Mouse (Mus musculus) intestine, embryonic 16.5 days (tissue): ENCODE measurements around the gene Gm44965. TPM values are rescaled to one million over a fixed set of nuclear protein-coding genes. Genes with fewer than 3 reads are reported as not detected.

Experiments
- ATAC-seq: fragments of 200-750 bp; cut with Nextera tagmentation; 2 replicates; pipeline ENCODE4 v1.8.0; 2017; ENCODE audit warnings: moderate TSS enrichment, moderate library complexity
- H3K27ac ChIP-seq: fragments of 300-500 bp; sonication (generic); 2 replicates; pipeline ENCODE4 v1.5.1; 2014; ENCODE audit warnings: mild to moderate bottlenecking, low read length
- H3K27me3 ChIP-seq: fragments of 300-500 bp; sonication (generic); replicated peaks from 2 replicates; pipeline ENCODE4 v1.6.1; 2014; ENCODE audit warnings: low read length, control low read depth, mixed read lengths; ENCODE audit not compliant: control insufficient read depth, insufficient read depth
- H3K36me3 ChIP-seq: fragments of 300-500 bp; sonication (generic); 2 replicates; pipeline ENCODE4 v1.6.1; 2014; ENCODE audit warnings: low read length, control low read depth; ENCODE audit not compliant: control insufficient read depth, insufficient read depth
- H3K4me1 ChIP-seq: fragments of 300-500 bp; sonication (generic); 2 replicates; pipeline ENCODE4 v1.6.1; 2014; ENCODE audit warnings: low read length, control low read depth, mixed read lengths; ENCODE audit not compliant: control insufficient read depth, insufficient read depth
- H3K4me2 ChIP-seq: fragments of 300-500 bp; sonication (generic); 2 replicates; pipeline ENCODE4 v1.6.1; 2014; ENCODE audit warnings: low read depth, low read length, control low read depth
- H3K4me3 ChIP-seq: fragments of 300-500 bp; sonication (generic); 2 replicates; pipeline ENCODE4 v1.5.1; 2014; ENCODE audit warnings: mild to moderate bottlenecking, low read length
- H3K9ac ChIP-seq: fragments of 300-500 bp; sonication (generic); 2 replicates; pipeline ENCODE4 v1.6.1; 2014; ENCODE audit warnings: low read depth, low read length
- H3K9me3 ChIP-seq: fragments of 300-500 bp; sonication (generic); 2 replicates; pipeline ENCODE4 v1.6.1; 2016; ENCODE audit warnings: low read length, control low read depth; ENCODE audit not compliant: control insufficient read depth
- WGBS: fragments of 180-500 bp; shearing (Covaris S2); extraction: QIAGEN DNeasy Blood & Tissue Kit; methylation state at CpG from one replicate; pipeline ENCODE4 v1.1.7; 2014; 5-methylcytosine and 5-hydroxymethylcytosine counted together
- polyA plus RNA-seq: library from polyadenylated mRNA; unstranded; fragments of >200 nt; fragmentation: Nextera tagmentation; extraction: Ambion mirVana; gene quantifications from 2 replicates; pipeline ENCODE4 v1.2.1, GENCODE M21; 2015

The Gm44965 gene
- polyA plus RNA-seq, 1 experiment from 2014 or later = not detected

DNA sequence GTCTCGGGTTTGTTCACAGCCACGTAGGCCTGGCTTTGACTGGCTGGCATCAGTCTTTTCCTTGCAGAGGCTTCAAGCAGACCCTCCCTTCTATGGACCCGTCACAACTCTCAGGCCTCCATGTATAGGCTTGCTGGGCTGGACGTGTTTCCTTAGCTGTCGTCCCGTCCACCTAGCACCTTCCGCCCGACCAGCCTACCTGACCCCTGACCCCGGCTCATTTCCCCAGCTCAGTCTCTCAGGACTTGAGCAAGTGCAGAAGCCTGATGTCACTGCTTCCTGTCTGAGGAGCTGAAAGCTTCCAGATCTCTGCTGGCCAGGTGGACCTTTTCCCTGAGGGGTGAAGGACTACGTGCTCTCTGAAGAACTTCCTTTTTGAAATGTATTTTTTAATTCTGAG, 20.5 kb upstream of the Gm44965 start:
- H3K27ac ChIP-seq = peak overlapping the region; percentile 60
- H3K9ac ChIP-seq = no peak overlapping the region
- WGBS = 42% methylated on average over 10 of the region's 10 CpGs
- H3K27me3 ChIP-seq = no peaks in the 10 kb centered on the region
- peaks cover 15% of the 10 kb centered on the region for H3K4me1 ChIP-seq
- no peak overlapping the region for H3K4me2 ChIP-seq
- no peaks in the 10 kb centered on the region for H3K36me3 ChIP-seq
- no peak overlapping the region for H3K4me3 ChIP-seq
- 0 out of 2 replicates have a peak, but pooled peaks have one; percentile 22 for ATAC-seq
- H3K9me3 ChIP-seq = no peaks in the 10 kb centered on the region

DNA sequence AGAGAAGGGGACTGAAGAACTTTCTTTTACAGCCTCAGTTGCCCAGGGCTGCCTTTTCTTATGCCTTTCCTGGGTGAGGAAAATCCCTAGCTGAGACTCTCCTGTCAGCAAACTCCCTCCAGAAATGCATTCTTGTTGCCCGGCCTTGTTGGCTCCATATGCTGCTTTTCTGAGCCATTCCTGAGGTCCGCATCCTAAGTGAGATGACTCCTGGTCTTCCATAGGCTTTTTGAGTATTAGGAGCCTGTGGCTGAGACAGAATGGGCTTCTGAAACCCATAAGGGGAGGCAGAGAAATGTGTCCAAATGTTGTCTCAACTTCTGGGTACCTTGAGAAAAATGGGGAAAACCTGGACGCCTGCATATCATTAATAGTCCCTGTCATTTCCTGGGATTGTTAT, 19.8 kb upstream of the Gm44965 start:
- Histone ChIP-seq H3K27ac (0 out of 2 replicates have a peak overlapping the region, but pooled peaks have one; percentile 15), H3K9me3 (no peaks in the 10 kb centered on the region), H3K27me3 (no peaks in the 10 kb centered on the region), H3K4me1 (peaks cover 14% of the 10 kb centered on the region), H3K4me3 (no peak overlapping the region), H3K4me2 (no peak overlapping the region), H3K36me3 (no peaks in the 10 kb centered on the region), H3K9ac (no peak overlapping the region)
- 74% methylated on average over 3 of the region's 3 CpGs for WGBS
- no peak for ATAC-seq

DNA sequence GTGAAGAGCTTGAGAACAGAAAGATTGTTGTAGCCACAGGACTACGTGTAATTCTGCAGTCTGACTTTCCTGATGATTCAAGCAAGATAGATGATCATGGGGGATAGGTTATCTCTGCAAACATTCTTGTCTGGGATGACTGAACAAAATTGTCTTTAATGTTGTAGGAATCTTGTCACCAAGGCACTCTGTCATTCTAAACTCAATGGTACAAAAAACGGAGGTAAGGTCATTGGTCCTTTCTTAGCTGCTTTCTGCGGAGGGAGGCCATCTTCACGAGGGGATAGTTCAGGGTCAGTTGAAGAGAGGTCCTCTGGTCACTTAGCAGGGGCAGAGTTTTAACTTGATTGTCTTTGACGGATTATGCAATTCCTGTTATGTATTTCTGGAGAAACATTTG, 15.0 kb upstream of the Gm44965 start:
- ATAC-seq = no peak
- no peak overlapping the region for H3K4me3 ChIP-seq
- H3K9ac ChIP-seq = no peak overlapping the region
- H3K27ac ChIP-seq = peak overlapping the region; percentile 75
- H3K27me3 ChIP-seq = no peaks in the 10 kb centered on the region
- no peaks in the 10 kb centered on the region for H3K9me3 ChIP-seq
- H3K4me2 ChIP-seq = no peak overlapping the region; the same call in 1 of the 2 replicates
- H3K36me3 ChIP-seq = no peaks in the 10 kb centered on the region
- 48% methylated on average over 5 of the region's 5 CpGs for WGBS
- H3K4me1 ChIP-seq = peaks cover 5% of the 10 kb centered on the region; the same call in 1 of the 2 replicates

DNA sequence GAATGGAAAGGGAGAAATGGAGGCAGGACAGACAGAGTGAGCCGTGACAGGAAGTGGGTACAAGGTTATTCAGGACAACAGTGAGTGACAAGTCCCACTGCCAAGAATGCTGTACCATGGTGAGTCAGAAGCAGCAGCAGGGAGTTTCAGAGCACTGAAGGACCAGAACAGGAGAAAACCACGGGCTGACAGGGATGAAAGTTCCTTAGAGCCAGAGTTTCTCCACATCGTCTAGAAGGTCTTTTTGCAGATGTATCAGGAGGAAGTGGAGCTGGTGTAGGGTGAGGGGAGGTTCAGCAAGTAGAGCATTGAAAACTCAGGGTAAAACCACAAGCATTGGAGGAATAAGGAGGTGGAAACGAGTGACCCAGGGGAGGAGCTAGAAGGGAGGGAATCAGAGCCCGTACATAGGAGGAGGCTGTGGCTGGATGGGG, 14.5 kb upstream of the Gm44965 start:
- Histone ChIP-seq H3K4me2 (peak overlapping the region; percentile 23), H3K27me3 (no peaks in the 10 kb centered on the region), H3K36me3 (no peaks in the 10 kb centered on the region), H3K27ac (peak overlapping the region; percentile 75), H3K9me3 (no peaks in the 10 kb centered on the region), H3K4me3 (no peak overlapping the region), H3K9ac (no peak overlapping the region), H3K4me1 (peaks cover 5% of the 10 kb centered on the region; the same call in 1 of the 2 replicates)
- 27% methylated on average over 5 of the region's 5 CpGs for WGBS
- ATAC-seq = peak; percentile 72

DNA sequence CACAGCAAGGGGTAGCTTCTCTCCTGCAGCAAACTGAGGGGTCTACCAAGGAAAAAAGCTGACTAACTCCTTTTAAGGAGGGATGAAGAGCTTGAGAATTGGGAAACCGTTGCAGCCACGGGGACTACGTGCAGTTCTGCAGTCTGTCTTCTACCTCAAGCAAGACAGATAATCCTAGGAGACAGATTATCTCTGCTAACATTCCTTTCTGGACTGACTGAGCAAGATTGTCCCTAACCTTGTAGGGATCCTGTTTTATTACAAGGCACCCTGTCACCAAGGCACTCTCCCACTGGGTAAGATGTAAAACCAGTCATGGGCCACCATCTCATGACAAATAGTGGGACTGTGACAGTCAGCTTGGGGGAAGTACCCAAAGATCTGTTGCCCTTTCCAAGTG, 12.5 kb upstream of the Gm44965 start:
- Histone ChIP-seq H3K4me2 (no peak overlapping the region), H3K4me1 (peaks cover 5% of the 10 kb centered on the region; the same call in 1 of the 2 replicates), H3K9me3 (no peaks in the 10 kb centered on the region), H3K4me3 (no peak overlapping the region), H3K9ac (no peak overlapping the region), H3K36me3 (no peaks in the 10 kb centered on the region), H3K27ac (no peak overlapping the region), H3K27me3 (no peaks in the 10 kb centered on the region)
- 29% methylated on average over 3 of the region's 3 CpGs for WGBS
- no peak for ATAC-seq

DNA sequence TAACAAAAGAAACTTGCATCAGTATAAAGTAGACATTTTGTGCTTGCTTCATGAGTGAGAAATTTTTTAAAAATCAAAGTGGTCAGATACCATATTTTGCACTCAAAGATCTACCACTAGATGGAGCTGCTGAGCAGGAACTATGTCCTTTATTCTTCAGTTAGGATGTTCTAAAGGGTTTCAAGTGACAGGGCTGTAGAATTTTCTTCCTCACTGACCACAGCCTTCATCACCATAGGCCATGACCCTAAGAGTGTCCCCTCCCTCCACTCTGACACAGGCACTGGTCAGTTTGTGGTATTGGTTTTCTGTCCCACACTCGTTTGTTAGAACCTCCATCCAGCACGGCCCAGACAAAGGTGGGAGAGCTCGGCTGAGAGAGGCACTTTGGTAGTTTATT, 11.7 kb upstream of the Gm44965 start:
- no peak for ATAC-seq
- whole genome bisulfite sequencing = 75% methylated on average over 3 of the region's 3 CpGs

DNA sequence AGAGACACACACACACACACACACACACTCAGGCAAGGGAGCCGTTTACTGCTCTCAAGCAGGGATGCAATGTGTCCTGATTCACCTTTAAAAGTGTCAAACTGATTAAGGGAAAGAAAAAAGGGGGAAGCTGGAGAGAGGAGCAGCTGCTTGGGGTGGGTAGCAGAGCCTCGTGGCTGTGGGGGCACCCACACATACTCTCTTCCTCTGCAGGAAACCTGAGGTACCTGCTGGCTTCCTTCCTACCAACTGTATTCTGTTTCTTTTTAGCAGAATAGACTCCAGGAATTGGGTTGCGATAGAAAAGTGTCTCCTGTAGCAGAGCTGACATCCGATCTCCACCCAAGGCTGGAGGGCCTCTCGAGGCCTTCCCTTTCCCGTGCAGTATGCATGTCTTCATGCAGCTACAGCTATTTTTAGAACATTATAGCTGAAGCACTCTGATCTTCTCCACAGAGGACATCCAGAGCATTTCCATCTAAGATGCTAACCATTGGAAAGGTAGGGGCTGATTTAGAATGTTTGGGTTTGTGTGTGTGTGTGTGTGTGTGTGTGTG, 4.5 kb upstream of the Gm44965 start, which contains the start of gene Gm45021:
Gene Gm45021, plus strand, starts transcription at position 417 of the 557 bp plus-strand sequence.
- Histone ChIP-seq H3K36me3 (no peaks in the 10 kb centered on the region), H3K4me2 (no peak within 1 kb of the TSS), H3K9me3 (no peaks in the 10 kb centered on the region), H3K27ac (0 out of 2 replicates have a peak within 1 kb of the TSS, but pooled peaks have one; percentile 2), H3K4me3 (no peak within 1 kb of the TSS), H3K27me3 (no peaks in the 10 kb centered on the region), H3K9ac (no peak within 1 kb of the TSS), H3K4me1 (peaks cover 8% of the 10 kb centered on the region; the same call in 1 of the 2 replicates)
- no peak for ATAC-seq
- WGBS = 40% methylated on average over 6 of the region's 6 CpGs

More for the DNA sequence above, 11.7 kb upstream of the Gm44965 start:
- Histone ChIP-seq H3K27ac (no peak overlapping the region), H3K4me1 (peaks cover 5% of the 10 kb centered on the region; the same call in 1 of the 2 replicates), H3K4me2 (no peak overlapping the region), H3K27me3 (no peaks in the 10 kb centered on the region), H3K9me3 (no peaks in the 10 kb centered on the region), H3K4me3 (no peak overlapping the region), H3K9ac (no peak overlapping the region), H3K36me3 (no peaks in the 10 kb centered on the region)

DNA sequence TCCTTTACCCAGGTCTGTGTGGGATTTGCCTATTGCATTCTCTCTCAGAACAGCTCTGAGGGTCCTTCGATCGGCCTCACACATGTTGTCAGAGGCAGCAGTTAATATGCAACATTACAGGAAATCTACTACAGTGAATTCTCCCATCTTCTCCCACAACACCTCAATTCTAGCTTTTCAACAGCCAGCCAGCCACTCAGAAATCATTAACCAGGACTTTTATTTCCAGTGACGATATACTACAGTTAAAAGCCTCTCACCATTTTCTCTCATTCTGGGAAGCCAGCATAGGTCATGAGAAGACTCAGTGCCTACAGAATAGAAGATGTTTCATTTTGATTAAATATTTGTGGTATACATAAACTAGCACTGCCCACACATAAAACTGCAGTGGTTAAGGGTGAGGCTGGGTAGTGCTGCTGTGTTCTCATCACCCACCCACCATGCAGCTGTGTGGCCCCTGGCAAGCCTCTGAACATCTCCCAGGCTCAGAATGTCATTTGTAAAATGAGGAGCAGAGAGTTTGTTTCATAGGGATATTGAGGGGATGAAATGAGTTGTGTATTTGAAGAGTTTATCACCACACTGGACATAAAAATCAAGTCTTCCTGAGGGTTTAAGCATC, 2.4 kb upstream of the Gm44965 start:
- WGBS = 79% methylated on average over 3 of the region's 3 CpGs
- ATAC-seq = no peak
- peaks cover 13% of the 10 kb centered on the region for H3K36me3 ChIP-seq

DNA sequence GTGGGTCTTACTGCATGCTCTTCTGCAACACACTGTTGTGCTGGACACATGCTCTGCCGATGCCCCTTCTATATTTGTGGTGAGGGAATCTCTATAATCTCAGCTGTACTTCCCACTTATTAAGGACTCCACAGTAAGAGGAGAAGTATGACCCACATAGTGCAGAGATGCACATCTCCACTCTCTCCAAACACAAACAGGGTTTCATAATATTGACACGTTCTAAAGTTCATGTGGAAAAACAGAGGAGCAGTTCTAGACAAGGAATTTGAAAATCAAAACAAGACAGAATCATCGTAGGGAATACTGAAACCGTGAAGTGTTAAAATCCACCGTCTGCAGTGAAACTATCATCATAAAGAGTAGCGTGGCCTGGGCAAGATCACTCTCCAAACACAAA, 1.9 kb upstream of the Gm44965 start:
- Histone ChIP-seq H3K4me2 (no peak overlapping the region), H3K27ac (no peak overlapping the region), H3K36me3 (peaks cover 18% of the 10 kb centered on the region), H3K9me3 (peaks cover 12% of the 10 kb centered on the region), H3K9ac (no peak overlapping the region), H3K4me1 (peaks cover 10% of the 10 kb centered on the region; the same call in 1 of the 2 replicates), H3K27me3 (no peaks in the 10 kb centered on the region), H3K4me3 (no peak overlapping the region)
- WGBS = 80% methylated on average over 6 of the region's 6 CpGs
- ATAC-seq = no peak

More for the DNA sequence above, 2.4 kb upstream of the Gm44965 start:
- Histone ChIP-seq H3K4me2 (no peak overlapping the region), H3K9me3 (peaks cover 7% of the 10 kb centered on the region), H3K27ac (no peak overlapping the region), H3K4me1 (peaks cover 10% of the 10 kb centered on the region; the same call in 1 of the 2 replicates), H3K9ac (no peak overlapping the region), H3K27me3 (no peaks in the 10 kb centered on the region), H3K4me3 (no peak overlapping the region)
